Mouse (Mus musculus) neural tube, embryonic 14.5 days (tissue): ENCODE measurements at regions not wholly inside any gene's neighbourhood (a gene's known extent, or its start where the extent isn't known, plus 50 kb on each side); places are given as distances from the start of the nearest gene placed in this dataset.

ENCODE experiments used
- ATAC-seq: fragments of 200-750 bp; cut with Nextera tagmentation; 2 replicates; pipeline ENCODE4 v1.8.0; 2017; ENCODE audit warnings: low read depth, mild to moderate bottlenecking, moderate TSS enrichment, moderate library complexity
- H3K27ac ChIP-seq: fragments of 300-500 bp; sonication (generic); 2 replicates; pipeline ENCODE4 v1.5.1; 2014; ENCODE audit warnings: low read depth, mild to moderate bottlenecking, control low read depth, low read length, moderate library complexity, mixed read lengths
- H3K27me3 ChIP-seq: fragments of 300-500 bp; sonication (generic); 2 replicates; pipeline ENCODE4 v1.6.1; 2014; ENCODE audit warnings: low read length; ENCODE audit not compliant: control insufficient read depth, insufficient read depth
- H3K36me3 ChIP-seq: fragments of 300-500 bp; sonication (generic); 2 replicates; pipeline ENCODE4 v1.6.1; 2014; ENCODE audit warnings: low read length, mixed read lengths; ENCODE audit not compliant: control insufficient read depth, insufficient read depth
- H3K4me1 ChIP-seq: fragments of 300-500 bp; sonication (generic); 2 replicates; pipeline ENCODE4 v1.6.1; 2014; ENCODE audit warnings: low read length; ENCODE audit not compliant: control insufficient read depth, insufficient read depth
- H3K4me2 ChIP-seq: fragments of 300-500 bp; sonication (generic); 2 replicates; pipeline ENCODE4 v1.6.1; 2014; ENCODE audit warnings: mild to moderate bottlenecking, low read depth, low read length, control low read depth
- H3K4me3 ChIP-seq: fragments of 300-500 bp; sonication (generic); 2 replicates; pipeline ENCODE4 v1.5.1; 2014; ENCODE audit warnings: low read depth, low read length, control low read depth, mixed read lengths
- H3K9ac ChIP-seq: fragments of 300-500 bp; sonication (generic); replicated peaks from 2 replicates; pipeline ENCODE4 v1.6.1; 2014; ENCODE audit warnings: low read depth, mild to moderate bottlenecking, control low read depth, low read length, mixed read lengths
- H3K9me3 ChIP-seq: fragments of 300-500 bp; sonication (generic); 2 replicates; pipeline ENCODE4 v1.6.1; 2016; ENCODE audit warnings: low read length; ENCODE audit not compliant: control insufficient read depth
- WGBS: fragments of 180-500 bp; shearing (Covaris S2); extraction: QIAGEN DNeasy Blood & Tissue Kit; methylation state at CpG from one replicate; pipeline ENCODE4 v1.1.7; 2014; 5-methylcytosine and 5-hydroxymethylcytosine counted together

DNA sequence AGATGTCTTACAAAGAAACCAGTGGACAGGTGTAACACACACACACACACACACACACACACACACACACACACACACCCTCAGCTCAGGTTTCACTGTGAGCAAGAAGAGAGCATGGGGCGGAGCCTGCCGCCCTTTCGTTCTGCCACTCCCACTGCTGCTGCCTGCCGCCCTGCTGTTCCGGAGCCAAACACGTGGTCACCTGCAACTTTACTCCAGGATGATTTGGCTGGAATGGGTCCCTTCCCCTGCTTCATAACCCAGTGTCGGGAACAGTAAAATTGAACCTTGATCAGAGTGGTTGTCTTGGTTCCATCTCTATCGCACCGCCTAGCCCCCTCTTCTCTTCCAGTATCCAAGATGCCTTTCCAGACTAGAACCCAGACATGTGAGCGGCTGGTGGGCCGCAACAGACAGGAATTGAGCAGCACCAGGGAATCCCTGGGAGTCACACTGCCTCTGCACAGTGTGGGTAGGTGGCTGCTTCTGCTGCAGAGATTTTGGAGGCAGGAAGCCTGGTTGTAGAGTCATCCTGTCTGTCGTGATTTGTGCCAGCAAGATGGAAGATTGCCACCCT, 59.4 kb upstream of the Frmd4a start:
- no peaks in the 10 kb centered on the region for H3K36me3 ChIP-seq
- H3K27ac ChIP-seq = no peak overlapping the region
- H3K4me2 ChIP-seq = no peak overlapping the region
- H3K4me1 ChIP-seq = no peaks in the 10 kb centered on the region
- 27% methylated on average over 12 of the region's 12 CpGs for WGBS
- H3K27me3 ChIP-seq = no peaks in the 10 kb centered on the region
- H3K9ac ChIP-seq = no peak overlapping the region
- no peak overlapping the region for H3K4me3 ChIP-seq
- peak; percentile 58 for ATAC-seq
- no peaks in the 10 kb centered on the region for H3K9me3 ChIP-seq

DNA sequence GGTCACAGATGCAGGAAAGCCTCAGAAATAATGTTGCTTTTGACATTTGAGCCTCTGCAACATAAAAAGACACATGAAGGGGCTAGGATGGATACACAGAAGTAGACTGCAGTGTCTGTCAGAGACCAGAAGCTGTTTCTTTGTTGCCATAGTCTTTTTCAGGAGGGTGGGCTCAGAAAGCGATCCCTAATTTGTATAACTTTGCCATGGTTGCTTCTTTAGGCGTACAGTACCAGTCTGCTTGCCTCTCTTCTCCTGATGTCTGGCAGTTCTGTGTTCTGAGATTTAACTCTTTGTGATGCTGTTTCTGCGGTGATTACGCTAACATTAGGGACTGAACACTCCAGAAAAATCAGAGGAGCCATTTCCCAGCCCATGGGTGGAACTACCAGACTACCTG, 58.8 kb upstream of the Frmd4a start:
- Histone ChIP-seq H3K27ac (no peak overlapping the region), H3K4me1 (no peaks in the 10 kb centered on the region), H3K4me3 (no peak overlapping the region), H3K36me3 (no peaks in the 10 kb centered on the region), H3K27me3 (no peaks in the 10 kb centered on the region), H3K9me3 (no peaks in the 10 kb centered on the region), H3K9ac (no peak overlapping the region), H3K4me2 (no peak overlapping the region)
- 78% methylated on average over 4 of the region's 4 CpGs for WGBS
- ATAC-seq = no peak

DNA sequence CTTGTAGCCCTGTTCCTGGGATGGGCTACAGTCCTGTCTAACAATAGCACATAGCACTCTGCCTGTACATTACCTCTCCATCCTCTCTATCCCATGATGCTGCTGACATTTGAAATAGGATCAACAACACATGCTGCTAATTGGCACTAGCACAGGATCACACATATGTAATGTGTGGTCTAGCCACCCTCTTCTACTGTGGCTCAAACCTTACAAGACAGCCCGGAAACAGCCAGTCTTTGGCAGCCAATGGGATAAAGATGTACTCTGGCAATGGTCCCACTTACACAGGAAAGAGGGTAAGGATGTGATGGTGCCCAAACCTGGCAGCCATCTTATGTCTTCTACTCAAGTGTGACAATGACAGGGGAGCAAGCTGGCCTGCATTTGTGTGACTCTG, 58.3 kb upstream of the Frmd4a start:
- ATAC-seq = no peak
- Histone ChIP-seq H3K27me3 (no peaks in the 10 kb centered on the region), H3K4me1 (no peaks in the 10 kb centered on the region), H3K4me3 (no peak overlapping the region), H3K9me3 (no peaks in the 10 kb centered on the region), H3K36me3 (no peaks in the 10 kb centered on the region), H3K9ac (no peak overlapping the region), H3K27ac (no peak overlapping the region), H3K4me2 (no peak overlapping the region)
- 85% methylated on average over 1 of the region's 1 CpGs for WGBS

DNA sequence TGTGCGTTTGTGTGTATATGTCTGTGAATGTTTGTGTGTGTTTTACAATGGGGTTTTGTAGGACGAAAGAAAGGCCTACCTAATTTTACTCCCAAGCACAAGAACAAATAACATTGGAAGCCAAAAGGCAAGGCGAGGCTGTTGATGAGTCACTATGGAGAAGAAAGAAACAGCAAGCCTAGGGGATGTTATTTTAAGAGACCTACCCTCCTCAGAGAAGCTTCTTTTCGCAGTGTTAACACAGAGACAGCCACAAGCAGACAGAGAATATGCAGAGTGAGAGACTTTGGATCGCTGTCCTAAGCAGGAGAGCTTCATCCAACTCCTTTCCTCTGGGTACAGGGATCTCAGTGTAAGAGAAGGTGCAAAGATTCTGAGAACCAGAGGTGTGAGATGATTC, 57.3 kb upstream of the Frmd4a start:
- no peak overlapping the region for H3K9ac ChIP-seq
- 88% methylated on average over 5 of the region's 5 CpGs for WGBS
- H3K4me2 ChIP-seq = no peak overlapping the region
- no peaks in the 10 kb centered on the region for H3K9me3 ChIP-seq
- no peaks in the 10 kb centered on the region for H3K36me3 ChIP-seq
- H3K4me1 ChIP-seq = no peaks in the 10 kb centered on the region
- no peak overlapping the region for H3K4me3 ChIP-seq
- H3K27me3 ChIP-seq = no peaks in the 10 kb centered on the region
- no peak overlapping the region for H3K27ac ChIP-seq
- no peak for ATAC-seq

DNA sequence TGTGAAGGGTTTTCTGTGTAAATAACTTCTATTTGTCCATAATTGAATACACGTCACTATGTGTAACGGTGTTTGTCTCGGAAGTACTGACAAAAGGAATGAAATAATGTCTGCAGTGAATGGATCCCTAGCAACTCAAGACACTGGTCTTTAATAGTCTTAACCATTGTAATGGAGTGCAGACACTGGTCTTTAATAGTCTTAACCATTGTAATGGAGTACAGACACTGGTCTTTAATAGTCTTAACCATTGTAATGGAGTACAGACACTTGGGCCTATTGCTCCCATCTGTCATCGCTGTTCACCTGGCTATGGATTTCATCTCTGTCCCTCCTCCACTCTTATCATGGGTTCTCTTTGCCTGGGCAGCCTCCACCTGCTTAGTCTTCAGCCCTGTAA, 53.2 kb upstream of the Frmd4a start:
- H3K4me2 ChIP-seq = no peak overlapping the region
- 81% methylated on average over 4 of the region's 4 CpGs for WGBS
- ATAC-seq = peak; percentile 100
- H3K4me1 ChIP-seq = no peaks in the 10 kb centered on the region
- no peaks in the 10 kb centered on the region for H3K9me3 ChIP-seq
- no peak overlapping the region for H3K27ac ChIP-seq
- H3K9ac ChIP-seq = no peak overlapping the region
- H3K27me3 ChIP-seq = no peaks in the 10 kb centered on the region
- H3K36me3 ChIP-seq = no peaks in the 10 kb centered on the region
- H3K4me3 ChIP-seq = no peak overlapping the region
